Mouse (Mus musculus): ENCODE results near the gene Galm. TPM values are rescaled to one million over a fixed set of nuclear protein-coding genes. Genes with fewer than 3 reads are reported as not detected.

Gene Galm
- polyA plus RNA-seq, 1 experiment from 2014 or later: 25.4 TPM

GRCm38 (mm10) chr17:80131838-80132237, 4.6 kb downstream of the Galm start:
- H3K27me3 ChIP-seq (ENCODE audit: insufficient read depth, low read length): no peaks in the 10 kb centered on the region
- ATAC-seq (replicated peaks; ENCODE audit: low FRiP score, low read depth) (0 out of 2 replicates have a peak, but pooled peaks have one; percentile 53), DNase-seq (ENCODE audit: low spot score) (no peak)
- no peaks in the 10 kb centered on the region for H3K9me3 ChIP-seq (replicated peaks; ENCODE audit: low read length)
- H3K4me2 ChIP-seq (ENCODE audit: low read length): no peak overlapping the region
- 0 out of 2 replicates have a peak, but pooled peaks cover 6% of the 10 kb centered on the region for H3K4me1 ChIP-seq (replicated peaks; ENCODE audit: insufficient read depth, low read length)
- H3K36me3 ChIP-seq (ENCODE audit: insufficient read depth, low read length): no peaks in the 10 kb centered on the region
- whole genome bisulfite sequencing: 39% methylated on average over 7 of the region's 7 CpGs
- H3K4me3 ChIP-seq (replicated peaks; ENCODE audit: low read depth, low read length): no peak overlapping the region
- no peak overlapping the region for H3K9ac ChIP-seq (ENCODE audit: low read depth, low read length)
- H3K27ac ChIP-seq: no peak overlapping the region
- TF ChIP-seq CTCF (IDR thresholded peaks at IDR 0.05; ENCODE audit: low read depth): no peak

- H3K27ac ChIP-seq: no peak overlapping the region
- H3K9me3 ChIP-seq (replicated peaks; ENCODE audit: low read length): no peaks in the 10 kb centered on the region
- H3K36me3 ChIP-seq (ENCODE audit: insufficient read depth, low read length): no peaks in the 10 kb centered on the region
- WGBS: 65% methylated on average over 4 of the region's 4 CpGs
- DNase-seq (ENCODE audit: low spot score) (no peak), ATAC-seq (replicated peaks; ENCODE audit: low FRiP score, low read depth) (no peak)
- H3K4me2 ChIP-seq (ENCODE audit: low read length): no peak overlapping the region
- H3K4me3 ChIP-seq (replicated peaks; ENCODE audit: low read depth, low read length): no peak overlapping the region
- no peak overlapping the region for H3K9ac ChIP-seq (ENCODE audit: low read depth, low read length)
- H3K4me1 ChIP-seq (replicated peaks; ENCODE audit: insufficient read depth, low read length): 0 out of 2 replicates have a peak, but pooled peaks cover 6% of the 10 kb centered on the region
- TF ChIP-seq CTCF (IDR thresholded peaks at IDR 0.05; ENCODE audit: low read depth): no peak
- no peaks in the 10 kb centered on the region for H3K27me3 ChIP-seq (ENCODE audit: insufficient read depth, low read length)
Measured at GRCm38 (mm10) chr17:80132502-80132901, 5.2 kb downstream of the Galm start.

- TF ChIP-seq CTCF (IDR thresholded peaks at IDR 0.05; ENCODE audit: low read depth): no peak
- no peak overlapping the region for H3K27ac ChIP-seq
- 72% methylated on average over 17 of the region's 17 CpGs for WGBS
- H3K27me3 ChIP-seq (ENCODE audit: insufficient read depth, low read length): no peaks in the 10 kb centered on the region
- H3K4me3 ChIP-seq (replicated peaks; ENCODE audit: low read depth, low read length): no peak overlapping the region
- no peaks in the 10 kb centered on the region for H3K4me1 ChIP-seq (replicated peaks; ENCODE audit: insufficient read depth, low read length)
- H3K9ac ChIP-seq (ENCODE audit: low read depth, low read length): no peak overlapping the region
- H3K36me3 ChIP-seq (ENCODE audit: insufficient read depth, low read length): no peaks in the 10 kb centered on the region
- no peak for ATAC-seq (replicated peaks; ENCODE audit: low FRiP score, low read depth)
- peak; percentile 24 for DNase-seq (ENCODE audit: low spot score)
- no peak overlapping the region for H3K4me2 ChIP-seq (ENCODE audit: low read length)
- no peaks in the 10 kb centered on the region for H3K9me3 ChIP-seq (replicated peaks; ENCODE audit: low read length)
Measured at GRCm38 (mm10) chr17:80138434-80139162, 11.3 kb downstream of the Galm start.

- Histone ChIP-seq H3K27ac (no peak overlapping the region), H3K4me2 (ENCODE audit: low read length) (no peak overlapping the region), H3K4me3 (replicated peaks; ENCODE audit: low read depth, low read length) (no peak overlapping the region), H3K9me3 (replicated peaks; ENCODE audit: low read length) (no peaks in the 10 kb centered on the region), H3K36me3 (ENCODE audit: insufficient read depth, low read length) (no peaks in the 10 kb centered on the region), H3K9ac (ENCODE audit: low read depth, low read length) (no peak overlapping the region), H3K27me3 (ENCODE audit: insufficient read depth, low read length) (no peaks in the 10 kb centered on the region), H3K4me1 (replicated peaks; ENCODE audit: insufficient read depth, low read length) (no peaks in the 10 kb centered on the region)
- DNase-seq (ENCODE audit: low spot score) (no peak), ATAC-seq (replicated peaks; ENCODE audit: low FRiP score, low read depth) (no peak)
- WGBS: 77% methylated on average over 9 of the region's 9 CpGs
- TF ChIP-seq CTCF (IDR thresholded peaks at IDR 0.05; ENCODE audit: low read depth): no peak
Measured at GRCm38 (mm10) chr17:80139753-80140444, 12.6 kb downstream of the Galm start.

- no peak for TF ChIP-seq CTCF (IDR thresholded peaks at IDR 0.05; ENCODE audit: low read depth)
- no peak overlapping the region for H3K27ac ChIP-seq
- H3K4me3 ChIP-seq (replicated peaks; ENCODE audit: low read depth, low read length): no peak overlapping the region
- no peak overlapping the region for H3K9ac ChIP-seq (ENCODE audit: low read depth, low read length)
- 69% methylated on average over 6 of the region's 6 CpGs for WGBS
- DNase-seq (ENCODE audit: low spot score) (peak; percentile 46), ATAC-seq (replicated peaks; ENCODE audit: low FRiP score, low read depth) (no peak)
- no peaks in the 10 kb centered on the region for H3K27me3 ChIP-seq (ENCODE audit: insufficient read depth, low read length)
- no peaks in the 10 kb centered on the region for H3K9me3 ChIP-seq (replicated peaks; ENCODE audit: low read length)
- peaks cover 3% of the 10 kb centered on the region; the same call in 1 of the 2 replicates for H3K4me1 ChIP-seq (replicated peaks; ENCODE audit: insufficient read depth, low read length)
- no peak overlapping the region for H3K4me2 ChIP-seq (ENCODE audit: low read length)
- H3K36me3 ChIP-seq (ENCODE audit: insufficient read depth, low read length): no peaks in the 10 kb centered on the region
Measured at GRCm38 (mm10) chr17:80143478-80144232, 16.4 kb downstream of the Galm start.

GRCm38 (mm10) chr17:80145210-80145609, 17.9 kb downstream of the Galm start:
- Histone ChIP-seq H3K36me3 (ENCODE audit: insufficient read depth, low read length) (no peaks in the 10 kb centered on the region), H3K9ac (ENCODE audit: low read depth, low read length) (no peak overlapping the region), H3K4me3 (replicated peaks; ENCODE audit: low read depth, low read length) (no peak overlapping the region), H3K27me3 (ENCODE audit: insufficient read depth, low read length) (no peaks in the 10 kb centered on the region), H3K27ac (no peak overlapping the region), H3K4me2 (ENCODE audit: low read length) (no peak overlapping the region), H3K9me3 (replicated peaks; ENCODE audit: low read length) (no peaks in the 10 kb centered on the region), H3K4me1 (replicated peaks; ENCODE audit: insufficient read depth, low read length) (peaks cover 8% of the 10 kb centered on the region; the same call in 1 of the 2 replicates)
- DNase-seq (ENCODE audit: low spot score): no peak
- WGBS: 44% methylated on average over 7 of the region's 7 CpGs
- no peak for TF ChIP-seq CTCF (IDR thresholded peaks at IDR 0.05; ENCODE audit: low read depth)
- ATAC-seq (replicated peaks; ENCODE audit: low FRiP score, low read depth): no peak
